Mouse (Mus musculus): ENCODE measurements at regions not wholly inside any gene's neighbourhood (a gene's known extent, or its start where the extent isn't known, plus 50 kb on each side); places are given as distances from the start of the nearest gene placed in this dataset.

DNA sequence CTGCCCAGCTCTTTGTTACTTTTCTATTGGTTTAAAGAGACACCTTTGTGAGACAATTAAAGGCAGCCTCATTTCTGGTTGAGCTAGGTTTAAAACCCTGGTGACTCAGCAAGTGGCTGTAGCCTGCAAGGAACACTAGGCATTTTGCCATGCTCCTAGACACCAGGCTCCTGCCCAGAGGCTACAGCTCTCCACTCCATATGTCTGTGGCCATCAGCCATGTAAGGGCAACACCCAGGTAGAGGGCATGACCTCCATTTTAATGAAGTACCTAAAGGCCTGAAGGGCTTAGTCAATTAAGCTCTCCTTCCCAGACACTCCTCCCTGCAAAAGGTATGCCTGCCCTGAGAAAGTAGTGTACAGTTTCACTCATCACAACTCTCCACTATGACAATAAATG lies 130.9 kb downstream of the Bod1 start:
- DNase-seq (ENCODE audit: low read depth, low spot score) = no peak

DNA sequence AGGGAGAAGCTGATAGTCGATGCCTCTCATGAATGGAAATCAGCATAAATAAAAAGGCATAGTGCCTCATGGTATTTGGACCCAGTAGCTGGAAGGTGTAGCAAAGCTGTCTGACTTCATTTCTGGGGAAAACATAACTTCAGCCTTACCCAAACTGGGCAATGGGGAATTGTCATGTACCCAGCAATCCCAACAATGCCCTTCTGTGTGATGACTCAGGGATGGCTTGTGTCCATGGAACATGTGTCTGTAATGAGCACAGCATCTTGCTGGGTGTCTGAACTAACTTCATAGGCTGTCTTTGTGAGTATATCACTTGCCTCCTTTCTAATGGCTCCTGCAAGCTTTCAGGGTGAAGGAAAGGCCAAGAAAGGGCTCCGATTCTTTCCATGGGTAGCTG lies 140.3 kb downstream of the Bod1 start:
- DNase-seq (ENCODE audit: low read depth, low spot score) = no peak

DNA sequence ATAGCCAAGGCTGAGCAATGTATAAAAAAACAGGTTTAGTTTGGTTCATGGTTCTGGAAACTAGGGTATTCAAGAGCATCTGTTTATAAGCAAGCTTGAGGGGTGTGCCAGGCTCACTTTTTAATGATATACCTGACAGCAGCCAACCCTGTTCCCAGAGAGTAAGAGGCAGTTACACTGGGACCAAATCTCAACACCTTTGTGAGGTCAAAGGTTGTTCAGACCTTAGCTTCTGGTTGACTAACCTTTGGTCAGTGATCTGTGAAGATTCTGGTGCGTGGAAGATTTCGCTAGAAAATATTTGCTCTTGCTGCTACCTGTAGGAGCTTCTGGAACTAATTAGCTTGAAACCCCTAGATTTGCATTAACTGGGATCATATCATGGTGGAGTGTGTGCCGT lies 140.8 kb downstream of the Bod1 start:
- no peak for DNase-seq (ENCODE audit: low read depth, low spot score)

DNA sequence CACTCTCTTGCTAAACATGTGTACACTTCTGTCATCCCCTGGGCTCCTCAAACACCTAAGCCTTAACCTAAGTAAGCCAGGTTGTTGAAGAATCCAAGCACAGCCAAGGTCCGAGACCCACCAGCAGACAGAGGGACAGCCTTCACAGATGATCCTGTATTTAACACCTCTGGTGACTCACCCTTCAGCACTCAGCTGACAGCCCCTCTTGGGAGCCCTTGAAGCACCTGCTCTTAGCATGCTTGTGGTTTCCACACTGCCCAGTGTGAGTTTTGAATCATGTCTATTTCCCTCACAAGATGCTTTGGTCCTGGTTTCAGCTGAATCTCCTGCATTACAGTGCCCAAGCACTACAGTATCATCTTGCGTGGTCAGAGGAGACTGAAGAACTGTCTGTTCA lies 142.0 kb downstream of the Bod1 start:
- no peak for DNase-seq (ENCODE audit: low read depth, low spot score)

DNA sequence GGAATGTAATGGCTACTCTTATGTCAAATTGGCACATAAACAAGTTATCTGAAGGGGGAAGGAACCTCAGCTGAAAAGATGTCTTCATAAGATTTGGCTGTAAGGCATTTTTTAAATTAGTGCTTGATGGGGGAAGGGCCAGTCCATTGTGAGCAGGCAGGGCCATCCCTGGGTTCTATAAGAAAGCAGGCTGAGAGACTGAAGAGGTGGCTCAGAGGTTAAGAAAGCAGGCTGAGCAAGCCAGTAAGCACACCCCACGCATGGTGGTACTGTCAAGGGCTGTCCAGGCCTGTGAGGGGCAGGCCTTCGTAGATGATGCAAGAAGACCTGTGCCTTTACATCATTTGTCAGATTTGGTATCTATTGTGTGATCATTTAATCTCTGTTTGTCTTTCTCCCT lies 147.0 kb downstream of the Bod1 start:
- no peak for DNase-seq (ENCODE audit: low read depth, low spot score)

DNA sequence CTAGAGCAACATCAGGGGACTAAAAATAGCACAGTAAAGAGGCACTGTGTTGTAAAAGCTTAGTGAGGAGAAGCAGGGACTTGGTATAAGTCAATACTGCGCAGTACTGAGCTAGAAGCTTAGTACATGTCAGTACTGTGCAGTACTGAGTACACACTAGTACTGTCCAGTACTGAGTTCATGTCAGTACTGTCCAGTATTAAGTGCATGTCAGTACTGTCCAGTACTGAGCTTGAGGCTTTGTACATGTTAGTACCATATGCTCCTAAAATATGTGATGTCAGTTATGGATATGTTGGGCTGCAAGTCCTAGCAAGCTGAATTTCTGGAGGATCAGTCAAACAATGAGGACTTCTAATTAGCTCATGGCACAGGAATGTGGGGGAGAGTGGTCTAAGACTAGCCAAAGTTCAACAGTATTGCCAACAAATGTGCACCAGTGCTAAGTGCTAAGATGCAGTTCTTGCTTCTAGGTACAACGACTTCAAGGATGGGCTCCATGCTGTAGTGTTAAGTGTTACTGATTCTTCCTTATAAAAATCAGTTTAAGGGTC lies 147.5 kb downstream of the Bod1 start:
- no peak for DNase-seq (ENCODE audit: low read depth, low spot score)

DNA sequence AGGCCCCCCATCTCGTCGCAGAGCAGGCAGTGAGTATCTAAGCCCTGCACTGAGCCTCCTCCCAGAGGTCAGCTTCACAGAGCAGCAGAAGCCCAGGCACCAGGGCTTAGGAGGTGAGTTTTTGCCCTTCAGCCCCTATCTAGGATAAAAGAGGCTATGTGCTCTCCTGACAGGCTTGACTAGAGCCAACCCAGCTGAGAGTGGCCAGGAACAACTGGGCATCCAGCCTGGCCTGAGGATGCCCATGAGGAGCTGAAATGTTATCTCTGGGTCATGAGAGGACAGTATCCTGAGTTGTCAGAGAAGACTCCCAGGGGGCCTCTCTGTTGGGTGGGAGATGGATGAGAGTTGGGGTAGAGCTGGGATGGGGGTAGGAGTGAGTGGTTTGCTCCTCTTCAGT lies 149.6 kb downstream of the Bod1 start:
- no peak for DNase-seq (ENCODE audit: low read depth, low spot score)

DNA sequence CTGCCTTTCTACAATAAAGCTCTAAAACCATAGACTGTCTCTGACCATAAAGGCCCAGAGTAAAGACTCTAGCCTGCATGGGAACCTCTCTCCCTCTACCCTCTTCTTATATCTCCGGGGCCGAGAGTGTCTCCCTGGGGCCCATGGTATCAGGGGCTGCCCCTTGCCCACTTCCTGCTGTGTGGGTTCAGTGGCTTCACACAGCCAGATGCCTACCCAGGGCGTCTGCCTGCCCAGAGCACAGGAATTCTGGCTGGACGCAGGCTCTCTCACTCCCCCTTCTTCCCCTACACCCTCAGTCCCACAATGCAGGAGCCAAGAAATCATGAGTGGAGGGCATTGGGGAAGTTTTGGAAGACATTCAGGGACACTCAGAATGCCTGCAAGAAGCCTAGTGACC lies 150.8 kb downstream of the Bod1 start:
- no peak for DNase-seq (ENCODE audit: low read depth, low spot score)

DNA sequence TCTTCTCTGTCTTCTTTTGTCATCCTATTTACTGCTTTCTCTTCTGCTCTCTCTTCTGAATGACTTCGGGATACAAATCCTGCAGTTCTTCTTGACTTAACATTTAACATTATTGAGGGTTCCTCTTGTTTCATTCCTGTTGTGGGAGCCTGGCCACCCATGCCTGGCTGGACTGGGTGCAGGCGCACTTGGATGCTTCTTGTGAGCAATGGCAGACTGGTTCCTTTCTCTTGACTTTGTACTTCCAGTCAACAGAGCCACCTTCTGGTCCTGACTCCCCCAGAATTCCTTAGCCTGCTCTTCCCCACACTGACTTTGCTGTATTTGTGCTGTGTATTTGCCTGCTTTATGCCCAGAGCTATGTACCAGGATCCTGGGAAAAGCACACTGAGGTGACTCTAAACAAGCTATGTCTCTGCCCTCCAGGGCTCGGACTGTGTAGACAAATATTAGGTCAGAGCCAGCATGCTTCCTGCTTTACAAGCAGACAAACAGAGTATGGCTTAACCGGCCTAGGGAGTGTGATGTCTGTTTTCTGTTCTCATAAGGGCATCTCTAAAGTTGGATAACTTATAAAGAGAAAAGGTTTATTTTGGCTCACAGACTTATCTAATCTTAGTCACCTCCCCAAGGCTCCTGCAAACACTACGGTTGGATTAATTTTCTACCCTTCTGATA lies 133.5 kb upstream of the Stc2 start:
- no peak for DNase-seq (ENCODE audit: low read depth, low spot score)

DNA sequence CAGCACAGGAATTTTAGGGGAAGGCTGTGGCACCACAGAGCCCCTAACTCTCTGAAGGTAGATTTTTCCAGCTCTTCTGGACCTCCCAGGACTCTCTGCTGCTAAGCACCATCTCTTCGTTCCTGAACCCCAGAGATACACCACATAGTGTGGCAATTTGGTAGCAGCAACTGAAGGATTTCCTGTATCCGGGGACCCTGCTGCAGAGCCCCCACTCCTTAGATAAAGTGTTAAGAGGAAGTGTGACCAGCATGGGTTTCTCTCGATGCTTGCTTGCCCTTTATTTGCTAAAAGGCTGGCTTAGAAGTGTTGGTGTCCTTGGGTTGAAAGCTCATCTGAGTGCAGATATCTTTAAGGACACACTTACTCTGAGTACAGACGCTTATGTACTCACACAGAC lies 115.6 kb upstream of the Stc2 start:
- DNase-seq (ENCODE audit: low read depth, low spot score) = no peak

DNA sequence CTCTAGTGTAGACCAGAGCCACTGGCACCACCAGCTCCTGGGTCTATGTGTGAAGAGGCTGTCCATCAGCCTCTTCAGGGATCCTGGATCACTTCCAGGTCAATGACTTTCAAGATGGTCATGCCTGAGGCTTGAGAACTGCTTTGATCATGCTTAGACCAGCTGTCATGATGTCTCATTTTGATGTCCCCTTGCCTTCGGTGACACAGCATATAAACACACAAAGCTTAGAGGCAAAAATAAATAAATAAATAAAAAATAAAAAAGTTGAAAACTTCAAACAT lies 111.1 kb upstream of the Stc2 start:
- DNase-seq (ENCODE audit: low read depth, low spot score) = no peak

DNA sequence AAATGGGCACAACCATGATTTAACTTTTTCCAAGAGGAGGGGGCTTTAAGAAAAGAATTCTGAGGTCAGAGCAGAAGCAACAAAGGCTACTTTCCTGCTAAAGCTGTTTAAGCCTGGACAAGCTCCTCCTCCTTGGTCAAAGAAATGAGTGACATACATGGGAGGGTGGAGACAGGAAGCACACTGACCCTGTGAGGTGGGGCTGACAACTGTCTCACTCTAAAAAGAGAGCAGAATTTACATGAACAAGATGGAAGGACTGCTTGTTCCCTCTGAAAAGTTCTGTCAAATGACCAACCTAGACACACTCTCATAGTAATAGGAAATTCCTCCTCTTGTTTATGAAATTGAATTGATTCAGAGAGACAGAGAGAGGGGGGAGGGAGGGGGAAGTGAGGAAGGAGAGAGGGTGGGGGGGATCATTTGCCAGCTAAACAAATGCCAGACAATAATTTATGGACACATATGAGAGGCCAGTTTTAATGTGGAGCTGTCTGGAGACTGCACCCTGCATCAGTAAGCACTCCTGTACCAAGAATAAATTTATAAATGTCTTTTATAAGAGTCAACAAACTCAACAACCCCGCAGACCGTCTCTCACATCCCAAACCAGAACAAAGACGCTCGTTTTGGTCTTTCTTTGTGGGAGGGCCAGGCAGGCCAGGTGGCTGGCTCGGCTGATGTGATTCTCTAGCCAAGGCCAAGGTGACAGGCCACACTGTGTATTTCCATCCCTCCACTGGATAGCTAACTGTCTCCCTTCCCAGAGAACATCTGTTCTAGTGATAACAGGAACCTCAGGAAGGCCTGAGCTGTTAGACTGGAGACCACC lies 110.6 kb upstream of the Stc2 start:
- DNase-seq (ENCODE audit: low read depth, low spot score) = no peak

DNA sequence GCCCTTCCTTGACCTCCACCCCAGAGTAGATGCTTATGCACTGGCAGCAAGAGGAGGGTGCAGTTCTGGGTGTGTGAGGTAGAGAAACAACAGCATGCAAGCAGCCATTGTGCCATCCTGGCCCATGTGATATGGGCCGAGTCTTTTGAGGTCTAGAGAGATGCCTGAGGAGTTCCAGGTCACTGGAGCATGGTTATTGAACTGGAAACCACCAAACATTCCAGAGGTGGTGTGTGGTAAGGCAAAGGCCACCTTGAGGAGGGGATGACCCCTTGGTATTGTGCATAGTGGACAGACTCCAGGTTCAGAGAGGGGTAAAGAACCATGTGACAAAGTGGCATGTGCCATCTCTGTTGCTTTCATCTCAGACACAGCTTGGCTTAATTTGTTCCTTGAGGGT lies 107.9 kb upstream of the Stc2 start:
- DNase-seq (ENCODE audit: low read depth, low spot score) = no peak

DNA sequence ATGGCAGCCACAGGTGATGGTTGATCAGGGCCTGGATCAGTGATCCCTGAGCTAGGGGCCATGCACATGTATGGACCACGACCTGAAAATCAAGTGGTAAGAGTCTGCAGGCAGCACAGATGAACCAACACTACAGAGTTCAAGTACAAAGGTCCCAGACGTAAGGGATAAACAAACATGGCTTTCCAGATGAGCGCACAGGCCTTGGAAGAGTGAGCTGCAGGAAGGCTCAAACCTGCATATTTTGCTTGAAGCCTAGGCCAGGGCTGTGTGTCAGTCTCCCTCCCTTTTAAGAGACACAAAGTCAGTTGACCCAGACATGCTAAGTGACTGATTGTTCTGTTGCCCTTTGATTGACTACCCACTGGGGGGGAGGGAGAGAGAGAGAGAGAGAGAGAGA lies 107.2 kb upstream of the Stc2 start:
- DNase-seq (ENCODE audit: low read depth, low spot score) = no peak

DNA sequence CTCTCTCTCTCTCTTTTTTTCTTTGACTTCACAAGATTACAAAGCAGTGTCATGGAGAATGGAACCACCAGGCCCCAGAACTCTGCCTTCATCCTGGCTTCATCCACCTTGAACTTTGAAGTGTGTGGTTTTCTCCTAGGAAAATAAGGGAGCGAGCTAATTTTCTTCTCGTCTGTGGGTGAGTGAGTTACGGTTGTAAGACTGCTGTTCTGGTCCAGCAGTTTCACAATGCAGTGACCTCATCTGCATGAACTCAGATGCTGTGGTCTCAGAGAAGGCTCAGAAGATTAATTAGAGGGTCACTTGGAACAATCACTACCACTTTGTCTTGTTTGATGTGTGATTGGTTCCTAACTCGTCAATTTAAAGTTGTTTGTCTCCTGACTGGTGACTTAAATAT lies 103.1 kb upstream of the Stc2 start:
- no peak for DNase-seq (ENCODE audit: low read depth, low spot score)

DNA sequence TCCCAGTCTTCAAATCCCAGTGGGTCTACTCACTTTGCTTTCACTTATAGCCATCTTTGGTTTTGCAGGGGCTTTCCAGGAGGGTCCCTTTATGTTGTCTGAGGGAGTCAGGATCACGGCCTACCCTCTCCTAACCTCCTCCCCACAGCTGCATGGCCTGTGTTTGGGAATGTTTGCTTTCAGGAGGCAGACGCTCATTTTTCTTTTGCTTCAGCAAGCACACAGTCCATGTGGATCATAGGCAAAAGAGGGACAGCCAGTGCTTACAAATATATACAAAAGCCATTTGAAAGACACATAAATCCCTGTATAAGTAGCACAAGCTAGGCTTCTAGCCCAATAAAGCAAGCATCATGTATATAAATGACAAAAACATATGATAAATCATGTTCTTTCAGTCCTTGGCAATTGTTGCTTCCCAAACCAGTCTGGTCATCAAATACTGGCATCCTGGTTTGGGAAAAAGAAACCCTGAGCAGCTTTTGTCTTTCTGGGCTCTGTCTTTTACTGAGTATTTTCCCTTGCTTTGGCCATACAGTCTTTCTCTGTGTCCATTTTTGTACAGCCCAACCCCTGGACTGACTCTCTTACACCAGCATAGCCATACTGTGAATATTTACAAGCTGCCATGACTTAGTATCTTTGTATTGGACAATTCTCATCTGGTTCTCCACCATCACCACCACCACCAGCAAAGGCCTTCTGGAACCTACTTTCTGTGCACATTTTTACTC lies 101.0 kb upstream of the Stc2 start:
- no peak for DNase-seq (ENCODE audit: low read depth, low spot score)

DNA sequence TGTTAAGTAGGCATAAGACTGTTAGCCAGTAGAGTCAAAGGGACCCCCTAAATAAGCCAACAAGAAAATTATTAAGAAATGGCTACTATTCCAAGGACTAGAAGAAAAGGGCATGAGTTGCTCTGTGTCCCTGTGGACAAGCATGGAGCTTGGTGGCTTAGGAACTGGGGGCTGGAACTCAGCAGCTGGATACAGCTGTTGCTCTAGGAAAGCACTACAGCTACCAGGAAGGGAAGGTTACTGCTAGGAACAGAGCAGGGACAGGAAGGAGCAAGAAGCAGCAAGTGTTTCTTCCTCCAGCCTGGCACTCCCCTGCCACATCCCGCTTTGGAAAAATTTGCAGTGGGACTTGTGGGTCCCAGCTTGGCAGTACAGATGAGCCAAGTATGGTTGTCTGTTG lies 95.0 kb upstream of the Stc2 start:
- no peak for DNase-seq (ENCODE audit: low read depth, low spot score)

DNA sequence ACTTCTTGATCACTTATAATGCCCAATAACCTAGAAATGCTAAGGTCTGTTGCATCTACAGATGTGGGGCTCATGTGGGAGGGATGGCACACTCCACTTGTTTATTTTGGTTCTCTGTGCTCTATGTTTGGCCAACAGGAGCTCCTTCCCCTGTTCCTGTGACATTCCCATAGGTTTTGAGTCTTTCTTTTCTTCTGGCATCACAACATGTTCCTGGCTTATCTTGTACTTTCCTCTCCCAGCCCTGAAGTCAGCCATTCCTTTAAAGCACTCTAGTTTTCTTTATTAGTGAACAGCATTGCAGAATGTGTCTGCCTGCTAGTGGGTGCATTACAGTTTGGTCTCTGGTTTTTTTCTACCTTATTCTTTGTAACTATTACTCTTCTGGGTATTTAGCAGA lies 92.6 kb upstream of the Stc2 start:
- no peak for DNase-seq (ENCODE audit: low read depth, low spot score)

DNA sequence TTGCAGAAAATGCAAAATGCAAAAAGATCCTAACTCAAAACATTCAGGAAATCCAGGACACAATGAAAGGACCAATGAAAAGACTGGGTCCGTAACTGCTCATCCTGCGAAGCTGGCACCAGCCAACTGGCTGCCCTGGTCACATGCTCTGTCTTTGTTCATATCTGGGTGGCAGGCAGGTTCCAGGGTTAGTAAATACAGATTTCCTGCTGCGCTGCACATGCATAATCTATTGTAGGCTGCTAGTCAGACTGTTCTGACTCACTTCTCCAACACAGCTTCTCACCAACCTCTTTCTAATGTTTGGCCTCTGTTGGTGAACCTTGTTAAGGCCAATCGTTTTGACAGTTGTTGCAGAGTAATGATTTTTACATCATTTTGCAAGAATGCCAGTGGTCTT lies 92.0 kb upstream of the Stc2 start:
- no peak for DNase-seq (ENCODE audit: low read depth, low spot score)

DNA sequence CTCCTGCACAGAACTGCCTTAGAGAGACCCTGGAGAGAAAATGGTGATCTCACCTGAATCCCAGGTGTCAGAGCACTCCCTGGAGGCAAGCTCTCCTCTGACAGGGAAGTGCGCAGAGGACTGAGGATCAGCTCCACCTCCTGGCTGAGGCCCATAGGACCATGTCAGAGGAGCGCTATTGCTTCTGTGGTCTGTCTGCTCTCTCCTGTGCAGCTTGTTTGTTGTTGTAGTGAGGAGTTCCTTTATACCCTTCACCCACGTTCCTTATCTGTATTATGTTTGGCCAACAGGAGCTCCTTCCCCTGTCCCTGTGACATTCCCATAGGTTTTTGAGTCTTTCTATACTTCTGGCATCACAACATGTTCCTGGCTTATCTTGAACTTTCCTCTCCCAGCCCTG lies 91.5 kb upstream of the Stc2 start:
- DNase-seq (ENCODE audit: low read depth, low spot score) = no peak

DNA sequence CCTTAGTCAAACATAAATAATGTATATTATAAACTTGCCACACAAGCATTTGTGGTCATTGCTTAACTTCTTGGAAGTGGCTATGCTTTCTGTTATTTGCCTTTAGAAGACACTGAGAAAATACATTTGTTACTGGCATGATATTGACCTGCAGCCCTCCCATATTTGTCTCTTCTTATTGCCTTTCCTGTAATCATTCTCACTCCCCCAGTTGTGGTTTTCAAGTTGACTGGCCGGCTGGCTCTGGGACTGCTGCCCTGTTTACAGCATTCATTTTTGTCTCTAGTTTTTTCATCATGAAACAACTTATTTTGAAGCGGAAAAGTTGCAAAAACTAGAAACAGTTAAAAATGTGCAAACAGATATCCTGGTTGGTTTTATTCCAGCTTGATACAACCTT lies 57.5 kb upstream of the Stc2 start:
- no peak for DNase-seq (ENCODE audit: low read depth, low spot score)

Data from brain, adult 2 months (tissue).